Mouse (Mus musculus): ENCODE measurements around the gene Ppan.
A peak's percentile ranks its signal among the peaks of the same experiment; 100 is the strongest.

Ppan gene

DNA sequence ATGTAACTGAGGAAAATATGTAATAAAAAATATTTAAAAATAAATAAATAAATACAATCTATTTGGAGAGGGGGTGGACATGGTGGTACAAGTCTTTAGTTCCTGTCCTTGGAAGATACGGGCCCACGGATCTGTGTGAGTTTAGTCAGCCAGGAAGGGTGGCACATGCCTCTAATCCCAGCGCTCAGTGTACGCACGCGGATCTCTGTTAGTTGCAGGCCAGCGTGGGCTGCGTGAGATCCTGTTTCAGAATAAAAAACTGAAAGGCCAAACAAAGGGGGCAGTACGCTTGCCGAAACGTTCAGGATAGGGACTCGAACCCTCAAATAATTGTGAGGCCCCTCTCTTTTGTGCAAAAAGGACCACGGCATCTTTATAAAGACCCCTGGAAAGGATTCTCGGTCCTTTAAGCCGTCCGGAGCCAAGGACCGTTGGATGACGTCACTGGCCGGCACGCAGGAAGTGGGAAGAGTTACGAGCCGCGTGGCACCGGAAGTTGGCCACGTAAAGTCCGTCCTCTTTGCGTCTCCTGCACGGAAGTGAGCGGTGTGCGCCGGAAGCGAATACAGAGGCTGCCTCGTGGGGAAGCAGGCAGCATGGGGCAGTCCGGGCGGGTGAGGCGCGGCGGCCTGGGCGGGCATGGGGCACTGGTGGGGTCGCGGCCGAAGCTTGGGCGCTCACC is at the start of gene Ppan:
Gene Ppan, plus strand, starts transcription at position 472 of the 682 bp plus-strand sequence.
- peak; percentile 92 for DNase-seq (ENCODE audit: extremely low spot score)

DNA sequence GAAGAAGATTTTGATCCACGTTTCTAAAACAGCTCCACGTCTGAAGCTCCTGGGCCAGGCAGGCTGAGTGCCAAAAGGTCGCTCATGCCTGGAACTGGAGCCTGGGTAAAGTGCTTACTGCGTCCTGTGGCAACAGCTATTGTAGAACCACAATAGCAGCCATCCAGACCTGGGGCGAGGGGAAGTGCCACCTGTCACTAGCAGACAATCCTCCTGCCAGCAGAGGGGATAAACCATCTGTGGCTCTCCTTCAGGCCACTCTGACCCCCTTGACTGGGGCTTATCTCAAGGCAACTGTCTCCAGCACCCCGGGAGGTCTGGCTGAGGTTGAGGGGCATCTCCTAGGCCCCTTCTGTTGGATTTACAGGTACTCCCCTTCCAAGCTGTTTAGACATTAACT is 49.0 kb upstream of the Ppan start:
- no peak for DNase-seq (ENCODE audit: extremely low spot score)

DNA sequence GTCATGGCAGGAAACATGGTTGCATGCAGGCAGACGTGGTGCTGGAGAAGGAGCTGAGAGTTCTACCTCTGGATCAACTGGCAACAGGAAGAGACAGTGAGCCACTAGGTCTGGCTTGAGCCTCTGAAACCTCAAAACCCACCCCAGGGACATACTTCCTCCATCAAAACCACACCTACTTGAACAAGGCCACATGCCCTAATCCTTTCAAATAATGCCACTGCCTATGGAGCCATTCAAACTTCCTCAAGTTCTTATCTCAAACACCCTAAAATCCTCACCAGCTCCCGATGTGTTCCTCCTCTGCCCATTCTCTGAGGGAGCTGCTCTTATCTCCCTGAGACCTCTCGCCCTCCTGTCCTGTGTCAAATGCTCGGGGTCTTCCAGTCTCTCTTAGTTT is 45.8 kb upstream of the Ppan start:
- DNase-seq (ENCODE audit: extremely low spot score), result no peak

GRCm38 (mm10) chr9:20842670-20843069 is 45.3 kb upstream of the Ppan start:
- peak; percentile 27 for DNase-seq (ENCODE audit: extremely low spot score)

DNA sequence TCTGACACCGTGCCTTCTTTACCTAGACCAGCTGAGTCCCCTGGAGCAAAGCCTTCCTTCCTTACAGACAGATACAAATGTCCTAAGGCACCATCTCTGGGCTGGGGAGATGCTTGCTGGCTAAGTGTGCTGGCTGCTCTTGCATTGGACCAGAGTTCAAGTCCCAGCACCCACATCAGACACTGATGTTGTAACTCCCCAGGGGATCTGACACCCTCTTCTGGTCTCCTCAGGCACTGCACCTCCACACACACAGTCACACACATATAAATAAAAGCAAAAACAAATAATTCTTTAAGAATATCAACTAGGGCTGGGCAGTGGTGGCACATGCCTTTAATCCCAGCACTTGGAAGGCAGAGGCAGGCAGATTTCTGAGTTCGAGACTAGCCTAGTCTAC is 37.8 kb upstream of the Ppan start:
- DNase-seq (ENCODE audit: extremely low spot score), result no peak

DNA sequence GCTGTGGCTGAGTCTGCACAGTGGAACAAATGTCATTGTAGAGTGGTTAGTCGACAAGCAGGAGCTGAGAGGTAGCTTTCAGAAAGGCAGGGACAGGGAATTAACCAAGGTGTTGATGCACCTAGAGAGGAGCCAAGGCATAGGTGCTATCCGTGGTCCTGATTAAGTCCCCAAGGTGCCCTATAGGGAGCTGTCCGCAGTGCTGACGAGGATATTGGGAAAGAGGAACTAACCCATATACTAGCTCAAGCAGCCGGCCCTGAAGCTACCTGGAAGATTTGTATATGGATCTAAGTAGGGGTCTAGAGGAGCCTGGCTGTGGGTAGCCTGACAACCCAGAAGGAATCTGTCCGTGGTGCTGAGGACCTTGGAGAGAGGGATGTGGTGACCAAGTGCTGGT is 30.8 kb upstream of the Ppan start:
- DNase-seq (ENCODE audit: extremely low spot score), result peak; percentile 60

DNA sequence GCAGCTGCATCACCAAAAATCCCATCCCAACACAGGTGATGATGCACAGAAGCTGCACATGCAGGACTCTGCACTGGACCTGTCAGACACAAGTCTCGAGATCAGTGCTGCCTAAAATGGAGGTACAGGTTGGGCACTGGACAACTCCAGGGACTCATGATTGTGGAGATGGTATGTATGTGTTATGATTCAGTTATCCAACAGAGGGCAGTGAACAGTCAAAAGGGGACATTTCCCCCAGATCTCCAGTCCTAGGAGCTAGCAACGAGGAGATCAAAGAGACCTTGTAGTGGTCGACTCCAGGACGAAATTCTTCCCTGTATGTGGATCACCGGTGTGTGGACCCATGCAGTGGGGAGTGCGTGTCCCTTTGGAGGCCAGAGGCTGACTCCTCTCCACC is 28.0 kb upstream of the Ppan start:
- no peak for DNase-seq (ENCODE audit: extremely low spot score)

GRCm38 (mm10) chr9:20861821-20862220 is 26.2 kb upstream of the Ppan start:
- peak; percentile 38 for DNase-seq (ENCODE audit: extremely low spot score)

DNA sequence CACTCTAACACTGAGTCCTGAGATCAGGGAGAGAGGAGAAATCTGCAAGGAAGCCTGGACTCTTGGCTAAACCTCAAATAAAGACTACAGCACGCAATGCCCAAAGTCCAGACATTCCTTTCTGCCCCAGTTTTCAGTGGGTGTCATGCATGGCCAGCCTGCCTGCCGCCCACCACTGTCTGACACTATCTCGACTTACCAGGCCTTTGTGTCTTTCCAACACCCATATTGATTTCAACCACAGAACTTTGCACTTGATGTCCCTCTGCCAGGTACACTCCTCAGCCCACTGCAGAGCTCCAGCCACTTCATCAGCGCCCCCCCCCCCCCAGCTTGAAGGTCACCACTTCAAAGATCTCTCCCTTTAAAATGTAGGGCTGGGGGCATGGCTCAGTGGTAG is 25.8 kb upstream of the Ppan start:
- DNase-seq (ENCODE audit: extremely low spot score), result no peak

DNA sequence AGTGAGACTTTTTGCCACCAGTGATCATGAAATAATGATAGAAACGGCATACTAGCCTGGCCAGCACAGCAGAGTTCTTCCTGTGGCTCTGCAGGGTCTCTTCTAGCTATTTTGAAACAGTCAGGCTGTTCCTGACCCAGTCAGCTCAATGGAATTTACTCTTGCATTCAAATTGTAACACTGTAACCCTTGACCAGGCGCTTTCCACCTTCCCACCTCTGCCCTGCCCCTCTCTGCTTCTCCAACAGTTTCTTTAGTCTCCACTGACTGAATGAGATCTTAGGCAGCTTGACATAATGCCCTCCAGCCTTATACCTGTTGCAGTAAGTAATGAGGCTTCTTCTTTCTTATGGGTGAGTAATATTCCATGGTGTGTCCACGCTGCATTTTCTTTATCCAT is 21.1 kb upstream of the Ppan start:
- DNase-seq (ENCODE audit: extremely low spot score), result no peak

GRCm38 (mm10) chr9:20868448-20869001 is 19.4 kb upstream of the Ppan start, which contains the start of gene A230050P20Rik:
A230050P20Rik (plus strand) TSS chr9:20868642.
- no peak for DNase-seq (ENCODE audit: extremely low spot score)

DNA sequence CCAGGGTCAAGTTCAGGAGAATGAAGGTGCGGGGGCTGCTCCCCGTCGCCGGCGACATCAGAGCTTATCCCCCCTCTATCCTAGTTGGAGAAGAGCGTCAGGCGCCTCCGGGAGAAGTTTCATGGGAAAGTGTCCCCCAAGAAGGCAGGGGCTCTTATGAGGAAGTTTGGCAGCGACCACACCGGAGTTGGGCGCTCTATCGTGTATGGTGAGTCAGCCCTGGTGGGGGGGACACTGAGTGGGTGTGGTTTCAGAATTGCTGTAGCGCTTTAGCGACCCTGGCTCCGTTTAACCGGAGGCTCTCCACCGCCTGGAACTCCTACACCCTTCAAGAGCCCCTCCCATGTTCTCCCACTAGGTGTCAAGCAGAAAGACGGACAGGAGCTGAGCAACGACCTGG is 18.7 kb upstream of the Ppan start:
- no peak for DNase-seq (ENCODE audit: extremely low spot score)

DNA sequence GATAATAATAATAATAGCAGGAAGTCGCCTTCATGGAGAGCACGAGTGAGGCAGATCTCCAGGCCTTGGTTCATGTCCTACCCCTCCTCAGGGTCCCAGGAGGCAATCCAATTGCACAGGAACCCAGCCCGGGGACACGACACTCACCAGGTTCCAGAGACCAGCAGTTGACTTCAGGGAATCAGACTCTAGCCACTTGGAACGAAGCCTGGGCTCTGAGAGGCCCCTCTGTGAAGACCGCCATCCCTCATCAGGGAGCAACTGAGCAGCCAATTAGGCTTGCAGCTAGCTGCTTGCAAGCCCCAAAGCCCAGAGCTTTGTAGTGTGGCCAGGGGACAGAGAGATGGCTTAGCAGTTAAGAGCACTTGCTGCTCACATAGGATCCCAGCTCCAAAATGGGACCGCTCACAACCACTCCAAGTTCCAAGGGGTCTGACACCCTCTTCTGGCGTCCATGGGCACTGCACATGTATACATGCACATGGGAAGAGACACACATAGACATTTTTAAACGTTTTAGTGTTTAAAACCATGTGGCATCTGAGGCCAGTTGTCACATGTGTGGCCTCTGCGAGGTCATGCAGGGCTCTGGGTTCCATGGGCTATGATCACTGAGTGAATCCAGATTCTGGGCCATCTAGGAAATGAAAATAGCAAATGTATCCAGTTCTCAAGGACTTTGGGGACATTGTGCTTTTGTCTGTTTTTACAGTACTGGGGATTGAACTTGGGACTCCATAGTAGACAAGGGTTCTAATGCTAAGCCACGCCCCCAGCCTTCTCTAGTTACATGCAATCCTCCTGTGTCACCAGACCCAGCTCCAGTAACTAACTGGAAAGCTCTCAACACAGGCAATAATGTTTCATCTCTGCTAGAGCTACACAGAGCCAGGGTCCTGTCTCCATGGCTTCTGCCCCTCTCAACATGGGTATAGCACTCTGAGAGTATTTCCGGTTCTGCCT is 17.5 kb upstream of the Ppan start:
- no peak for DNase-seq (ENCODE audit: extremely low spot score)

- no peak for DNase-seq (ENCODE audit: extremely low spot score)
Observed at GRCm38 (mm10) chr9:20872991-20873390, 15.0 kb upstream of the Ppan start.

DNA sequence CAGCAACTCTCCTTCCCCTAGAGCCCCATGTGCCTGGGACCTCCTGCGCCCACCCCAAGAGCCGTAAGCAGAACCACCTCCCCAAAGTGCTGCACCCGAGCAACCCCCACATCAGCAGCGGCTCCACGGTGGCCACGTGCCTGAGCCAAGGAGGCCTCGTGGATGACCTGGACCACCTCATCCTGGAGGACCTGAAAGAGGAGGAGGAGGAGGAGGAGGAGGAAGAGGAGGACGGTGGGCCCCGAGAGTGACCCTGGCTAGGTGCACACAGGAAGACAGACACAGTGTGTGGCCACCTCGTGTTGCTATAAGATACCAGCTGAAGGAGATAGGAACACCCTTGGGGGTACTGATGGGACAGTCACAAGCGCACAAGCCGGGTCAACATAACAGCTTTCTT is 14.5 kb upstream of the Ppan start:
- no peak for DNase-seq (ENCODE audit: extremely low spot score)

- DNase-seq (ENCODE audit: extremely low spot score), result no peak
Observed at GRCm38 (mm10) chr9:20875021-20875790, 12.8 kb upstream of the Ppan start.

DNA sequence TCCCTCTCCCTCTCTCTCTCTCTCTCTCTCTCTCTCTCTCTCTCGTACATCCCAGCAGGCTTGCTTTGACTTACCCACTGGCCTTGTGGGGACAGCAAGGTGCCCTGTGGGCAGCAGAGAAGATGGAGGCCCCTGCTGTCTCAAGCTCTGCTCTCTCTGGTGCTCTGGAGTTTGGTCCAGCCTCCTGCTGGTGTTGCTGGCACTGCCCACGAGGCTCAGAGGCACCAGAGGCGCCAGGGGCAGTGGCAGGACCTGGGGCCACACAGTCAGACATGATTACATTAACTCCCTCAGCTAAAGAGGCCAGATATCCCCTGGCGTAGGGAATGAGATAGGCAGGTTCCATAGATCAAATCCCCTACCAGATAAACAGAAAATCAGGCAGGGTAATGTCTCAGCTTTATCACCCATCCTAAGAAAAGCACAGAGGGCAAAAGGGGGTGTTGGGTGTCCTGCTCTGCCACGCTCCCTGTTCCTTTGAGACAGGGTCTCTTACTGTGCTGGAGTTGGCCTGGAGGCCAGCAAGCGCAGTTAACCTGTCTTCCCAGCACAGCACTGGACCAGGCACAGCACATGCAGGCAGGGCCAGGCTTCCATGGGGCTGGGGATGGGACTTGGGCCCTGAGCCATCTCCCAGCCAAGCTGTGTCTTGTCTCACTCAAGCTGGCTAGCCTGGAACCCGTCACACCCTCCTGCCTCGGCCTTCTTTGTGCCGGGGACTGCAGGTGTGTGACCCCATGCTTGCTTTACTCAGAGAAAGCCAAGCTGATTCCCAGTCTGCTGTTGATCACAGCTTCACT is 11.5 kb upstream of the Ppan start:
- DNase-seq (ENCODE audit: extremely low spot score), result no peak

- DNase-seq (ENCODE audit: extremely low spot score), result no peak
Observed at GRCm38 (mm10) chr9:20877118-20878040, 10.6 kb upstream of the Ppan start.

GRCm38 (mm10) chr9:20878041-20878709 is 9.8 kb upstream of the Ppan start:
- peak; percentile 99 for DNase-seq (ENCODE audit: extremely low spot score)

All from embryo, embryonic 9.5 days (tissue).